Mouse (Mus musculus) stomach, embryonic 14.5 days (tissue): ENCODE data around the gene Chchd1. TPM values are rescaled to one million over a fixed set of nuclear protein-coding genes. Genes with fewer than 3 reads are reported as not detected.

Experiments
- ATAC-seq: fragments of 200-750 bp; cut with Nextera tagmentation; 2 replicates; pipeline ENCODE4 v1.8.0; 2017; ENCODE audit warnings: low read depth, moderate TSS enrichment; ENCODE audit not compliant: insufficient number of reproducible peaks, insufficient read depth, low FRiP score
- H3K27ac ChIP-seq: fragments of 300-500 bp; sonication (generic); 2 replicates; pipeline ENCODE4 v1.5.1; 2014; ENCODE audit warnings: mild to moderate bottlenecking, low read length, moderate library complexity, mixed read lengths
- H3K27me3 ChIP-seq: fragments of 300-500 bp; sonication (generic); 2 replicates; pipeline ENCODE4 v1.6.1; 2014; ENCODE audit warnings: low read length, control low read depth, mixed read lengths; ENCODE audit not compliant: control insufficient read depth, insufficient read depth
- H3K36me3 ChIP-seq: fragments of 300-500 bp; sonication (generic); 2 replicates; pipeline ENCODE4 v1.6.1; 2014; ENCODE audit warnings: mild to moderate bottlenecking, control low read depth, low read length, moderate library complexity, mixed read lengths; ENCODE audit not compliant: control insufficient read depth, insufficient read depth
- H3K4me1 ChIP-seq: fragments of 300-500 bp; sonication (generic); 2 replicates; pipeline ENCODE4 v1.6.1; 2014; ENCODE audit warnings: low read length, control low read depth, mixed read lengths; ENCODE audit not compliant: control insufficient read depth, insufficient read depth
- H3K4me2 ChIP-seq: fragments of 300-500 bp; sonication (generic); replicated peaks from 2 replicates; pipeline ENCODE4 v1.6.1; 2014; ENCODE audit warnings: low read depth, low read length, control low read depth
- H3K4me3 ChIP-seq: fragments of 300-500 bp; sonication (generic); 2 replicates; pipeline ENCODE4 v1.5.1; 2014; ENCODE audit warnings: low read depth, low read length, control low read depth
- H3K9ac ChIP-seq: fragments of 300-500 bp; sonication (generic); replicated peaks from 2 replicates; pipeline ENCODE4 v1.6.1; 2014; ENCODE audit warnings: low read depth, mild to moderate bottlenecking, control low read depth, low read length, moderate library complexity, mixed read lengths
- H3K9me3 ChIP-seq: fragments of 300-500 bp; sonication (generic); 2 replicates; pipeline ENCODE4 v1.6.1; 2016; ENCODE audit warnings: low read depth, low read length, control low read depth; ENCODE audit not compliant: control insufficient read depth
- WGBS: fragments of 180-500 bp; shearing (Covaris S2); extraction: QIAGEN DNeasy Blood & Tissue Kit; methylation state at CpG from one replicate; pipeline ENCODE4 v1.1.7; 2014; 5-methylcytosine and 5-hydroxymethylcytosine counted together
- polyA plus RNA-seq: library from polyadenylated mRNA; unstranded; fragments of >200 nt; fragmentation: Nextera tagmentation; extraction: Ambion mirVana; gene quantifications from 2 replicates; pipeline ENCODE4 v1.2.1, GENCODE M21; 2014

Gene Chchd1
- polyA plus RNA-seq, 1 experiment from 2014 or later = 224 TPM

GRCm38 (mm10) chr14:20661661-20662331, 41.0 kb upstream of the Chchd1 start:
- H3K4me2 ChIP-seq = peak overlapping the region; percentile 90
- H3K27ac ChIP-seq = peak overlapping the region; percentile 94
- H3K4me3 ChIP-seq = peak overlapping the region; percentile 68
- H3K9me3 ChIP-seq = no peaks in the 10 kb centered on the region
- 0 out of 2 replicates have a peak, but pooled peaks cover 8% of the 10 kb centered on the region for H3K4me1 ChIP-seq
- peak overlapping the region; percentile 69 for H3K9ac ChIP-seq
- peak; percentile 31 for ATAC-seq
- H3K27me3 ChIP-seq = no peaks in the 10 kb centered on the region
- 10% methylated on average over 19 of the region's 19 CpGs for WGBS
- H3K36me3 ChIP-seq = no peaks in the 10 kb centered on the region

GRCm38 (mm10) chr14:20662740-20663139, 40.1 kb upstream of the Chchd1 start:
- H3K36me3 ChIP-seq = no peaks in the 10 kb centered on the region
- H3K9me3 ChIP-seq = no peaks in the 10 kb centered on the region
- H3K27me3 ChIP-seq = no peaks in the 10 kb centered on the region
- no peak for ATAC-seq
- no peak overlapping the region for H3K4me3 ChIP-seq
- 0 out of 2 replicates have a peak overlapping the region, but pooled peaks have one; percentile 90 for H3K4me2 ChIP-seq
- WGBS = 84% methylated on average over 3 of the region's 3 CpGs
- no peak overlapping the region for H3K27ac ChIP-seq
- no peak overlapping the region for H3K9ac ChIP-seq
- H3K4me1 ChIP-seq = 0 out of 2 replicates have a peak, but pooled peaks cover 8% of the 10 kb centered on the region

GRCm38 (mm10) chr14:20663601-20664000, 39.2 kb upstream of the Chchd1 start:
- Histone ChIP-seq H3K9ac (no peak overlapping the region), H3K4me1 (0 out of 2 replicates have a peak, but pooled peaks cover 8% of the 10 kb centered on the region), H3K4me3 (no peak overlapping the region), H3K27ac (no peak overlapping the region), H3K4me2 (no peak overlapping the region), H3K27me3 (no peaks in the 10 kb centered on the region), H3K9me3 (no peaks in the 10 kb centered on the region), H3K36me3 (no peaks in the 10 kb centered on the region)
- no peak for ATAC-seq
- WGBS = 49% methylated on average over 2 of the region's 2 CpGs

- ATAC-seq = no peak
- Histone ChIP-seq H3K4me2 (no peak overlapping the region), H3K9me3 (no peaks in the 10 kb centered on the region), H3K27ac (no peak overlapping the region), H3K27me3 (no peaks in the 10 kb centered on the region), H3K4me1 (0 out of 2 replicates have a peak, but pooled peaks cover 8% of the 10 kb centered on the region), H3K36me3 (no peaks in the 10 kb centered on the region), H3K9ac (no peak overlapping the region), H3K4me3 (no peak overlapping the region)
- WGBS = 57% methylated on average over 3 of the region's 3 CpGs
Observed at GRCm38 (mm10) chr14:20664436-20664835, 38.4 kb upstream of the Chchd1 start.

DNA sequence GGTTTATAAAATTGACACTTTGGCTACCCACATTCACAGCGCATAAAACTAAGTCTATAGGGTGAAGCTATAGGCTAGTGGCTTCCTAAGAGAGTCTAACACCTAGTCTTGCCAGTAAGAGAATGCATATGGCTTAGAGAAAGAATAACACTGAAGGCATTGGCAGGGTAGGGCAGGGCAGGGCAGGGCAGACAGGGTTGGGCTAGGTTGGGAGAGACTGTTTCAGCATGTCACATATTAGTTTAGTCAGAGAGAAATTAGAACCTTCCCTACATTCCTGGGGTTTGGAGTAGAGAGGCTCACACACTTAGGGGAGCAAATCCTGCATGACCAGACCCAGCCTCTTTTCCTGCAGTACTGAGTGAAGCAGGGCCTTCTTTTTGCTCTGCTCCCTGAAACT, 35.3 kb upstream of the Chchd1 start:
- H3K4me2 ChIP-seq = no peak overlapping the region
- H3K9ac ChIP-seq = no peak overlapping the region
- no peaks in the 10 kb centered on the region for H3K4me1 ChIP-seq
- H3K27me3 ChIP-seq = no peaks in the 10 kb centered on the region
- H3K36me3 ChIP-seq = no peaks in the 10 kb centered on the region
- H3K4me3 ChIP-seq = no peak overlapping the region
- H3K27ac ChIP-seq = no peak overlapping the region
- 76% methylated on average over 1 of the region's 1 CpGs for WGBS
- no peaks in the 10 kb centered on the region for H3K9me3 ChIP-seq
- ATAC-seq = 0 out of 2 replicates have a peak, but pooled peaks have one; percentile 28

- no peaks in the 10 kb centered on the region for H3K4me1 ChIP-seq
- no peak within 1 kb of the TSS for H3K4me2 ChIP-seq
- no peaks in the 10 kb centered on the region for H3K27me3 ChIP-seq
- no peak for ATAC-seq
- 78% methylated on average over 8 of the region's 8 CpGs for WGBS
- no peak within 1 kb of the TSS for H3K9ac ChIP-seq
- no peaks in the 10 kb centered on the region for H3K9me3 ChIP-seq
- no peak within 1 kb of the TSS for H3K4me3 ChIP-seq
- H3K36me3 ChIP-seq = no peaks in the 10 kb centered on the region
- no peak within 1 kb of the TSS for H3K27ac ChIP-seq
Observed at GRCm38 (mm10) chr14:20668154-20668810, 34.5 kb upstream of the Chchd1 start, which contains the start of gene Synpo2l. Gene Synpo2l, minus strand, starts transcription at chr14:20668354.

DNA sequence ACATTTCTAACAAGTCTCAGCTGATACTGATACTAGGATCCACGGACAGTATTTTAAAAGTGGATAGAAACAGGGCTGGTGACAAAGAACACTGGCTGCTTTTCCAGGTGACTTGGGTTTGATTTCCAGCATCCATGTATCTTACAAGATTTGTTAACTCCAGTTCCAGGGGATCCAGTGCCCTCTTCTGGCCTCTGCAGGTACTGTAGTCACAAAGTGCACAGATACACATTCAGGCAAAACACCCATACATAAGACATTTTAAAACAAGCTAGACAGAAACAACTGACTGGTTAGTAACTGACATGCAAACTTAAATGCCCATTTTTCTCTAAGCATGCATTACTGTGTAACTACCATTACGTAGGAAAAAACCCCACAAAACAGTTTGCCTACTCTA, 29.8 kb upstream of the Chchd1 start:
- Histone ChIP-seq H3K4me3 (no peak overlapping the region), H3K36me3 (peaks cover 17% of the 10 kb centered on the region), H3K9ac (no peak overlapping the region), H3K27me3 (no peaks in the 10 kb centered on the region), H3K4me2 (peak overlapping the region; percentile 64; the same call in 1 of the 2 replicates), H3K9me3 (no peaks in the 10 kb centered on the region), H3K4me1 (peaks cover 8% of the 10 kb centered on the region; the same call in 1 of the 2 replicates), H3K27ac (no peak overlapping the region)
- no peak for ATAC-seq
- 94% methylated on average over 2 of the region's 2 CpGs for WGBS

DNA sequence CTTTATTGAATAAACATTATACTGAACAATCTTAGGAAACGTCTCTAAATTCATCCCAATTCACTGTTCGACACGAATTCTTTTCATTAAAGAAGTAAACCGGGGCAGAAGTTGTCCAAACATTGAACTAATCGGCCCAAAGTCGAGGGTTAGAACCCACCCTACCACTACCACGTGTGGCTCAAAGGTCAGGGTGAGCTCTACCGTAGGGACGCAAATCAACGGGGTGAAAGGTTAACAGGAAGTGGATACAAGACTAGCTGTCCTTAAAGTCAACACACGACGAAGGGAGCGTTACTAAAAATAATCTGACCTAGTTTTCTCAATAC, 29.1 kb upstream of the Chchd1 start:
- Histone ChIP-seq H3K4me3 (peak overlapping the region; percentile 73), H3K9me3 (no peaks in the 10 kb centered on the region), H3K4me1 (peaks cover 8% of the 10 kb centered on the region; the same call in 1 of the 2 replicates), H3K4me2 (peak overlapping the region; percentile 64), H3K27me3 (no peaks in the 10 kb centered on the region), H3K36me3 (peaks cover 24% of the 10 kb centered on the region), H3K27ac (peak overlapping the region; percentile 79), H3K9ac (no peak overlapping the region)
- WGBS = 8% methylated on average over 13 of the region's 13 CpGs
- peak; percentile 62; the same call in 1 of the 2 replicates for ATAC-seq
